Mouse (Mus musculus): ENCODE results near the gene Tmem164.

DNA sequence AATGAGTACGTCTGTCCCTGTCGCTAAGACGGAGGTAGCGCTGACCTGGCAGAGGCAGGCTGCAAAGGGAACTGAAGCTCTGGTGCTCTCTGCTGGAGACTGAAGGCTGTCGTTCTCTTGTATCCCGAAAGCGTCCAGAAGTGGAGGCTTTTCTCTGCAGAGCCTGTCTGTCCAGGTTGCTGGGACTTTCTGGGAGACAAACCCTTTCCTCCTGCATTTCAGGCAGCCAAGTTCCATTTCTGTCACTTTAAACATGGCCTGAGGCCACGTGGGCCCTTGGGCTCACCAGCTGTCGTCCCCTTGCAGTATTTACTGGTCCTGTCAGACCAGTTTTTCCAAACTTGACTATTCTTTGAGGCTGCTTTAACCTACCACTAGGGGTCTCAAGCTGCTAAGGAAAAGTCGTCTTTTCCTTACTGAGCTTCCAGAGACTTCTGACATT lies 125.4 kb downstream of the Tmem164 start:
- no peak for TF ChIP-seq POLR2A (IDR thresholded peaks at IDR 0.05; ENCODE audit: low read depth, low read length)
- peak; percentile 39 for TF ChIP-seq CTCF (conservative IDR thresholded peaks at IDR 0.05; ENCODE audit: insufficient read depth, insufficient read length, low read depth, low read length)

Measured in kidney, adult 2 months (tissue).